Mouse (Mus musculus) embryonic facial prominence, embryonic 11.5 days (tissue): ENCODE data around the gene Dst. TPM values are rescaled to one million over a fixed set of nuclear protein-coding genes. Genes with fewer than 3 reads are reported as not detected.

Experiments used
- ATAC-seq: fragments of 200-750 bp; cut with Nextera tagmentation; replicated peaks from 2 replicates; pipeline ENCODE4 v1.8.0; 2017; ENCODE audit warnings: low read depth; ENCODE audit not compliant: insufficient number of reproducible peaks, low FRiP score, low TSS enrichment
- DNase-seq: peaks from one replicate; pipeline ENCODE4 v3.0.0-alpha.2; 2015; ENCODE audit warnings: low spot score
- H3K27ac ChIP-seq: fragments of 300-500 bp; sonication (generic); replicated peaks from 2 replicates; pipeline ENCODE4 v1.5.1; 2014; ENCODE audit warnings: mild to moderate bottlenecking, low read depth, low read length, control low read depth
- H3K27me3 ChIP-seq: fragments of 300-500 bp; sonication (generic); 2 replicates; pipeline ENCODE4 v1.6.1; 2014; ENCODE audit warnings: mild to moderate bottlenecking, low read length, moderate library complexity, mixed read lengths; ENCODE audit not compliant: control insufficient read depth, insufficient read depth
- H3K36me3 ChIP-seq: fragments of 300-500 bp; sonication (generic); replicated peaks from 2 replicates; pipeline ENCODE4 v1.6.1; 2014; ENCODE audit warnings: low read depth, mild to moderate bottlenecking, low read length, moderate library complexity, mixed read lengths; ENCODE audit not compliant: control insufficient read depth, insufficient read depth
- H3K4me1 ChIP-seq: fragments of 300-500 bp; sonication (generic); 2 replicates; pipeline ENCODE4 v1.6.1; 2014; ENCODE audit warnings: low read length, mixed read lengths; ENCODE audit not compliant: control insufficient read depth, insufficient read depth
- H3K4me2 ChIP-seq: fragments of 300-500 bp; sonication (generic); 2 replicates; pipeline ENCODE4 v1.6.1; 2014; ENCODE audit warnings: low read depth, mild to moderate bottlenecking, control low read depth, low read length, moderate library complexity
- H3K4me3 ChIP-seq: fragments of 300-500 bp; sonication (generic); 2 replicates; pipeline ENCODE4 v1.5.1; 2014; ENCODE audit warnings: low read depth, low read length, control low read depth
- H3K9ac ChIP-seq: fragments of 300-500 bp; sonication (generic); replicated peaks from 2 replicates; pipeline ENCODE4 v1.6.1; 2014; ENCODE audit warnings: mild to moderate bottlenecking, control low read depth, low read length
- H3K9me3 ChIP-seq: fragments of 300-500 bp; sonication (generic); replicated peaks from 2 replicates; pipeline ENCODE4 v1.6.1; 2016; ENCODE audit warnings: mild to moderate bottlenecking, low read length, inconsistent platforms, mixed read lengths; ENCODE audit not compliant: control insufficient read depth
- WGBS: fragments of 180-500 bp; shearing (Covaris S2); extraction: QIAGEN DNeasy Blood & Tissue Kit; methylation state at CpG from one replicate; pipeline ENCODE4 v1.1.7; 2014; 5-methylcytosine and 5-hydroxymethylcytosine counted together
- polyA plus RNA-seq: library from polyadenylated mRNA; unstranded; fragments of >200 nt; fragmentation: Nextera tagmentation; extraction: Ambion mirVana; gene quantifications from 2 replicates; pipeline ENCODE4 v1.2.1, GENCODE M21; 2014

Dst gene
- polyA plus RNA-seq, 1 experiment from 2014 or later = 20.7 TPM

- H3K27me3 ChIP-seq = no peaks in the 10 kb centered on the region
- H3K4me2 ChIP-seq = no peak overlapping the region
- no peak overlapping the region for H3K4me3 ChIP-seq
- no peaks in the 10 kb centered on the region; the same call in 1 of the 2 replicates for H3K36me3 ChIP-seq
- no peak overlapping the region for H3K27ac ChIP-seq
- DNase-seq (no peak), ATAC-seq (no peak)
- no peak overlapping the region for H3K9ac ChIP-seq
- 95% methylated on average over 19 of the region's 19 CpGs for WGBS
- H3K4me1 ChIP-seq = no peaks in the 10 kb centered on the region
- H3K9me3 ChIP-seq = no peaks in the 10 kb centered on the region
Measured at GRCm38 (mm10) chr1:34179756-34180155, 271.7 kb downstream of the Dst start.

DNA sequence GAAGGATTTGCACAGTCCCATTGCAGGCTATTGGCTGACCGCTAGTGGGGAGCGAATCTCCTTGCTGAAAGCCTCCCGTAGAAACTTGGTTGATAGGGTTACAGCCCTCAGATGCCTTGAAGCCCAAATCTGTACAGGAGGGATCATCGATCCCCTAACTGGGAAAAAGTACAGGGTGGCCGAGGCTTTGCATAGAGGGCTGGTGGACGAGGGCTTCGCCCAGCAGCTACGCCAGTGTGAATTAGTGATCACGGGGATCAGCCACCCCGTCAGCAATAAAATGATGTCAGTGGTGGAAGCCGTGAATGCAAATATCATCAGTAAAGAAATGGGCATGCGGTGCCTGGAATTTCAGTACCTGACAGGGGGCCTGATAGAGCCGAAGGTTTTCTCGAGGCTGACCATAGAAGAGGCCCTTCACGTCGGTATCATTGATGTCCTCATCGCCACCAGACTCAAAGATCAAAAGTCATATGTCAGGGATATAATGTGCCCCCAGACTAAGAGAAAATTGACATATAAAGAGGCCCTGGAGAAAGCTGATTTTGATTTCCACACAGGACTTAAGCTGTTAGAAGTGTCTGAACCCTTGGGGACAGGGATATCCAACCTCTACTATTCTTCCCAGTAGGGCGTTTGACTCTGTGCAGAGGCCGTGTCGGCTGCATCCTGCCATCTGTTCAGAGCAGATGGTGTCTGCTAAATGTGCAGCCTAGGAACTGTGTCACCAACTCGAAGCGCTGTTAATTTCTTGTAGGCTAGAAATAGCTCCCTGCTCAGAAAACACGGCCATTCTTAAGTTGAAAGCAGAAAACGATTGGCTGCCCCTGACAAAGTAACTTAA lies 274.6 kb downstream of the Dst start:
- no peak for DNase-seq
- no peak overlapping the region for H3K4me3 ChIP-seq
- H3K27me3 ChIP-seq = no peaks in the 10 kb centered on the region
- H3K4me1 ChIP-seq = no peaks in the 10 kb centered on the region
- ATAC-seq = peak; percentile 69
- no peak overlapping the region for H3K9ac ChIP-seq
- H3K9me3 ChIP-seq = no peaks in the 10 kb centered on the region
- H3K4me2 ChIP-seq = no peak overlapping the region
- WGBS = 84% methylated on average over 24 of the region's 24 CpGs
- H3K27ac ChIP-seq = no peak overlapping the region
- no peaks in the 10 kb centered on the region; the same call in 1 of the 2 replicates for H3K36me3 ChIP-seq

DNA sequence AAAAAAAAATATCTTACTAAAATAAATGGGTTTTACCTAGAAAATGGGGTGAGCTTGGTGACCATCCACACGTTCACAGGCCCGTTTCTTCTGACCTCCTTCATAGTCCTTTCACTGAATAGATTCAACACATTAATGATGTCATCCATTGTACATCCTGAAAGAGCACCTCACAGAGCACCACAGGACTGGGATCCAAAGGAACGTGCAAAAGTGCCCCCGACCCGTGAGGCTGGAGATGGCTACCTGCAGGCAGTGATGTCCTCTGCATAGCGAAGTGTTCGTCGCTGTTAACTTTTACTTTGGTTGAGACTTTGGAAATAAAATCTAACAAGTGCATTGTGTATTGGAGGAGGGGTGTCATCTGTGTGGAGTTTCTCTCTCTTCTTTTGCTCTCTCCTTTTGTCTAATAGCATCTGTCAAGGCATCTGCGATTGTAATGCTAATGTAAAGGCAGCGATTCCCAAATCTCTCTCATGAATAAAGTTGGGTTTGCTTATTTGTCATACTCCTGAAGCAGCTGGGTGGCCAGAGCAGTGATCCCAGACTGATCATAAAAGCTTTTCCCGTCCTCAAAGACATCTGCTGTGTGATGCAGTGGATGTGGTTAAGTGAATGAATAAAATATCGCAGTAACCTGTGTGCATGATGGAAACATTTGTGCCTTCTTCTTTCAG lies 275.4 kb downstream of the Dst start:
- Histone ChIP-seq H3K27me3 (no peaks in the 10 kb centered on the region), H3K4me1 (no peaks in the 10 kb centered on the region), H3K9ac (no peak overlapping the region), H3K4me2 (no peak overlapping the region), H3K4me3 (no peak overlapping the region), H3K9me3 (no peaks in the 10 kb centered on the region), H3K36me3 (no peaks in the 10 kb centered on the region; the same call in 1 of the 2 replicates), H3K27ac (no peak overlapping the region)
- 84% methylated on average over 12 of the region's 12 CpGs for WGBS
- DNase-seq (no peak), ATAC-seq (no peak)

GRCm38 (mm10) chr1:34184266-34184665 lies 276.2 kb downstream of the Dst start:
- no peaks in the 10 kb centered on the region for H3K27me3 ChIP-seq
- H3K36me3 ChIP-seq = no peaks in the 10 kb centered on the region
- H3K4me2 ChIP-seq = no peak overlapping the region
- no peak overlapping the region for H3K9ac ChIP-seq
- no peaks in the 10 kb centered on the region for H3K4me1 ChIP-seq
- no peak overlapping the region for H3K27ac ChIP-seq
- ATAC-seq = no peak
- H3K4me3 ChIP-seq = no peak overlapping the region
- no peaks in the 10 kb centered on the region for H3K9me3 ChIP-seq
- no peak for DNase-seq
- 79% methylated on average over 6 of the region's 6 CpGs for WGBS

GRCm38 (mm10) chr1:34186033-34186432 lies 278.0 kb downstream of the Dst start:
- no peaks in the 10 kb centered on the region for H3K27me3 ChIP-seq
- no peak overlapping the region for H3K4me3 ChIP-seq
- H3K27ac ChIP-seq = no peak overlapping the region
- no peaks in the 10 kb centered on the region for H3K36me3 ChIP-seq
- DNase-seq (no peak), ATAC-seq (no peak)
- no peak overlapping the region for H3K4me2 ChIP-seq
- WGBS = 89% methylated on average over 6 of the region's 6 CpGs
- H3K9me3 ChIP-seq = no peaks in the 10 kb centered on the region
- H3K4me1 ChIP-seq = no peaks in the 10 kb centered on the region
- H3K9ac ChIP-seq = no peak overlapping the region

GRCm38 (mm10) chr1:34187501-34187900 lies 279.5 kb downstream of the Dst start:
- ATAC-seq = no peak

DNA sequence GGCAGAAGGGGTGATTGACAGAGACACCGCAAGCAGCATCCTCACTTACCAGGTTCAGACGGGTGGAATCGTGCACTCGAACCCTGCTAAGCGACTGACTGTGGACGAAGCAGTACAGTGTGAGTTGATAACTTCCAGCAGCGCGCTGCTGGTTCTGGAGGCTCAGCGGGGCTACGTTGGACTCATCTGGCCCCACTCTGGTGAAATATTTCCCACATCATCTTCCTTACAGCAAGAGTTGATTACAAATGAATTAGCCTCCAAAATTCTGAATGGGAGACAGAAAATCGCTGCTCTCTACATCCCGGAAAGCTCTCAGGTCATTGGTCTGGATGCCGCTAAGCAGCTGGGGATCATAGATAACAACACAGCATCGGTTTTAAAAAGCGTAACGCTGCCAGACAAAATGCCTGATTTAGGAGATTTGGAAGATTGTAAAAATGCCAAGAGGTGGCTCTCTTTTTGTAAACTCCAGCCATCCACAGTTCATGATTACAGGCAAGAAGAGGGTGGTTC lies 280.8 kb downstream of the Dst start:
- H3K4me1 ChIP-seq = no peaks in the 10 kb centered on the region
- H3K27me3 ChIP-seq = no peaks in the 10 kb centered on the region
- DNase-seq = no peak
- H3K9me3 ChIP-seq = no peaks in the 10 kb centered on the region
- no peak for ATAC-seq
- H3K4me2 ChIP-seq = no peak overlapping the region
- H3K27ac ChIP-seq = no peak overlapping the region
- no peaks in the 10 kb centered on the region for H3K36me3 ChIP-seq
- no peak overlapping the region for H3K9ac ChIP-seq
- WGBS = 91% methylated on average over 16 of the region's 16 CpGs
- no peak overlapping the region for H3K4me3 ChIP-seq

More at GRCm38 (mm10) chr1:34187501-34187900, 279.5 kb downstream of the Dst start:
- no peak overlapping the region for H3K27ac ChIP-seq
- H3K9ac ChIP-seq = no peak overlapping the region
- no peak overlapping the region for H3K4me2 ChIP-seq
- no peaks in the 10 kb centered on the region for H3K4me1 ChIP-seq
- H3K4me3 ChIP-seq = no peak overlapping the region
- no peaks in the 10 kb centered on the region for H3K9me3 ChIP-seq
- no peak for DNase-seq
- no peaks in the 10 kb centered on the region for H3K36me3 ChIP-seq
- 65% methylated on average over 5 of the region's 5 CpGs for WGBS
- no peaks in the 10 kb centered on the region for H3K27me3 ChIP-seq

- Histone ChIP-seq H3K4me2 (no peak overlapping the region), H3K4me3 (no peak overlapping the region), H3K4me1 (no peaks in the 10 kb centered on the region), H3K27me3 (no peaks in the 10 kb centered on the region), H3K9me3 (no peaks in the 10 kb centered on the region), H3K36me3 (no peaks in the 10 kb centered on the region), H3K9ac (no peak overlapping the region), H3K27ac (no peak overlapping the region)
- no peak for ATAC-seq
- no peak for DNase-seq
- 86% methylated on average over 14 of the region's 14 CpGs for WGBS
Measured at GRCm38 (mm10) chr1:34189318-34189717, 281.3 kb downstream of the Dst start.
